In the genomic region with DNA sequence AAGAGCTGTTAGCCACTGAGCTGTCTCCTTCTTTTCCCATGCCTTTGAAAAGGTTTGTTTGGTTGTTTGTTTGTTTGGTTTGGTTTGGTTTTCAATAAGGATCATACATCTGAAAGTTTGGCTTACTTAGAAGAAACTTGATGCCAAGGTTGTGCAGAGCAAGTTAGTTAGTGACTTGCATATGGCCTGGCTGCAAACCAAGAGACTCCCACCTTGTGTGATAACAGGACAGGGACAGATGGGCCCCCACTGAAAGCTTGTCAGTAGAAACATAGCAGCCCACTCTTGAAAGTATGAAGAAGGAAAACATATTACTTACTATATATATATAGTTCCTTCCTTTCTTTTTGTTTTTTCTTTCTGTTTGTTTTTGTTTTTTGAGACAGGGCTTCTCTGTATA, we compare ENCODE assay signal across 29 mouse cellular contexts. TPM values are rescaled to one million over a fixed set of nuclear protein-coding genes. Genes with fewer than 3 reads are reported as not detected.
DNase-seq lines count a peak whose midpoint lies in the region; ATAC-seq lines count a peak whose summit lies in the region.
"Had no signal": no experiment of that assay in that cellular context is flagged by ENCODE, and none has a peak within 500 bp of the region (broad histone marks: within the 10 kb centered on the region; RNA-seq: fewer than 3 reads in every experiment).

No protein-coding gene starts in this region.

- no peak overlapping the region for H3K4me2 ChIP-seq in forebrain, embryonic 14.5 days (ENCODE audit: low read length)
- H3K4me2 ChIP-seq: embryonic facial prominence, embryonic 13.5 days; embryonic facial prominence, embryonic 15.5 days; forebrain, embryonic 15.5 days had no signal

- H3K4me3 ChIP-seq in forebrain, embryonic 14.5 days (ENCODE audit: low read depth, low read length): no peak overlapping the region
- no peak overlapping the region for H3K4me3 ChIP-seq in forebrain, embryonic 10.5 days
- H3K4me3 ChIP-seq: embryonic facial prominence, embryonic 13.5 days; embryonic facial prominence, embryonic 15.5 days; erythroblast, embryonic 14.5 days; forebrain, embryonic 15.5 days had no signal

- H3K27me3 ChIP-seq in forebrain, embryonic 14.5 days (replicated peaks; ENCODE audit: control insufficient read depth, insufficient read depth, low read length): no peaks in the 10 kb centered on the region
- no peaks in the 10 kb centered on the region for H3K27me3 ChIP-seq in forebrain, embryonic 10.5 days (ENCODE audit: poor library complexity, severe bottlenecking)
- H3K27me3 ChIP-seq: embryonic facial prominence, embryonic 13.5 days; embryonic facial prominence, embryonic 15.5 days; forebrain, embryonic 15.5 days had no signal

- H3K4me1 ChIP-seq in forebrain, embryonic 14.5 days (ENCODE audit: control insufficient read depth, insufficient read depth, low read length): no peaks in the 10 kb centered on the region
- H3K4me1 ChIP-seq in forebrain, embryonic 10.5 days: peaks cover 9% of the 10 kb centered on the region
- H3K4me1 ChIP-seq: embryonic facial prominence, embryonic 13.5 days; embryonic facial prominence, embryonic 15.5 days had no signal

- peak; percentile 52 for DNase-seq in forebrain, embryonic 14.5 days (ENCODE audit: low spot score)
- no peak for DNase-seq in forebrain, embryonic 10.5 days (ENCODE audit: extremely low spot score, low spot score)
- peak; percentile 19 for DNase-seq in layer of hippocampus, adult 9-11 months
- DNase-seq in layer of hippocampus, postnatal 14 days (ENCODE audit: low spot score in 2 of 2): no peak
- no peak for DNase-seq in embryo, embryonic 10 days (ENCODE audit: low spot score)
- DNase-seq: adrenal gland, adult 8-10 months; adrenal gland, postnatal 14 days; adrenal gland, postnatal 36 days; B cell, adult 2 months; cerebellum, adult 11-12 months; cerebellum, adult 2 months; cerebellum, adult 9-10 months; cerebellum, postnatal 10 days; cerebellum, postnatal 25 days; embryo, embryonic 11 days had no signal

- H3K9ac ChIP-seq in forebrain, embryonic 14.5 days (ENCODE audit: low read length): no peak overlapping the region
- H3K9ac ChIP-seq: embryonic facial prominence, embryonic 13.5 days; embryonic facial prominence, embryonic 15.5 days; forebrain, embryonic 15.5 days had no signal

- H3K36me3 ChIP-seq in forebrain, embryonic 14.5 days (ENCODE audit: control insufficient read depth, insufficient read depth, low read length): no peaks in the 10 kb centered on the region
- H3K36me3 ChIP-seq in forebrain, embryonic 10.5 days (replicated peaks): no peaks in the 10 kb centered on the region
- H3K36me3 ChIP-seq: embryonic facial prominence, embryonic 13.5 days; embryonic facial prominence, embryonic 15.5 days; forebrain, embryonic 15.5 days; G1E had no signal

- 0 out of 2 replicates have a peak, but pooled peaks cover 3% of the 10 kb centered on the region for H3K9me3 ChIP-seq in forebrain, embryonic 14.5 days (replicated peaks; ENCODE audit: control insufficient read depth, low read length)
- H3K9me3 ChIP-seq in forebrain, embryonic 10.5 days: no peaks in the 10 kb centered on the region
- H3K9me3 ChIP-seq: embryonic facial prominence, embryonic 13.5 days; forebrain, embryonic 15.5 days had no signal

- H3K27ac ChIP-seq in forebrain, embryonic 14.5 days (ENCODE audit: low read depth, low read length): no peak overlapping the region
- no peak overlapping the region for H3K27ac ChIP-seq in forebrain, embryonic 10.5 days
- H3K27ac ChIP-seq: embryonic facial prominence, embryonic 13.5 days; embryonic facial prominence, embryonic 15.5 days; forebrain, embryonic 15.5 days had no signal

- no peak for ATAC-seq in forebrain, embryonic 14.5 days
- ATAC-seq: activated CD4-positive, CD25-positive, alpha-beta regulatory T cell, adult 4 months; CD4-positive, CD25-positive, alpha-beta regulatory T cell, adult 4 months; forebrain, embryonic 15.5 days; Patski had no signal

RNA-seq across cellular contexts. Expression of a gene that starts 49.3 kb away (rescaled TPM):
- 0.22 TPM in 1 of 2 replicates, not detected in the other for polyA plus RNA-seq in forebrain, embryonic 14.5 days (2014; fragmentation: Nextera tagmentation; extraction: Ambion mirVana)
- not detected in 2 replicates for polyA plus RNA-seq in forebrain, embryonic 10.5 days (2016; fragmentation: Nextera tagmentation; extraction: Ambion mirVana)
- not detected for total RNA-seq in layer of hippocampus, postnatal 14 days (2021)
- total RNA-seq: adrenal gland, adult 18-20 months; adrenal gland, adult 8-10 months; adrenal gland, postnatal 14 days; adrenal gland, postnatal 36 days; CH12.LX had no signal
- polyA plus RNA-seq: activated CD4-positive, CD25-positive, alpha-beta regulatory T cell, adult 4 months; CD4-positive, CD25-positive, alpha-beta regulatory T cell, adult 4 months; cerebellum, adult 2 months; cortical plate, adult 2 months; embryonic facial prominence, embryonic 11.5 days; embryonic facial prominence, embryonic 13.5 days; erythroblast, embryonic 14.5 days; forebrain, embryonic 11.5 days; forebrain, embryonic 15.5 days; frontal cortex, adult 2 months; G1E; Patski had no signal

Comparison
In these comparisons a context has a peak if more than half of its experiments do, and no peak if none do; other contexts are left out.
1. DNase-seq: peak in forebrain, embryonic 14.5 days (single experiment) and layer of hippocampus, adult 9-11 months (single experiment); none in forebrain, embryonic 10.5 days (single experiment), layer of hippocampus, postnatal 14 days (0 of 2) and embryo, embryonic 10 days (single experiment).